Mouse (Mus musculus): ENCODE results near the gene Mcur1. TPM values are rescaled to one million over a fixed set of nuclear protein-coding genes. Genes with fewer than 3 reads are reported as not detected.
A peak's percentile ranks its signal among the peaks of the same experiment; 100 is the strongest.

The Mcur1 gene
- polyA plus RNA-seq, 1 experiment from 2014 or later = 11.2 TPM

GRCm38 (mm10) chr13:43558959-43559358 is 1.0 kb downstream of the Mcur1 start:
- peak overlapping the region; percentile 73 for H3K4me2 ChIP-seq (ENCODE audit: low read length)
- no peak overlapping the region for H3K9ac ChIP-seq (ENCODE audit: low read length)
- H3K4me1 ChIP-seq (replicated peaks; ENCODE audit: control insufficient read depth, insufficient read depth, low read length) = peaks cover 10% of the 10 kb centered on the region
- H3K4me3 ChIP-seq (ENCODE audit: low read depth, low read length) = peak overlapping the region; percentile 70
- no peaks in the 10 kb centered on the region for H3K9me3 ChIP-seq (ENCODE audit: control insufficient read depth, low read length)
- H3K27ac ChIP-seq (ENCODE audit: low read depth) = no peak overlapping the region
- no peak for ATAC-seq (replicated peaks; ENCODE audit: low FRiP score, low TSS enrichment, low read depth)
- H3K36me3 ChIP-seq (ENCODE audit: control insufficient read depth, insufficient read depth, low read length) = no peaks in the 10 kb centered on the region
- 23% methylated on average over 6 of the region's 6 CpGs for WGBS
- DNase-seq (ENCODE audit: low spot score) = no peak
- no peaks in the 10 kb centered on the region for H3K27me3 ChIP-seq (replicated peaks; ENCODE audit: control insufficient read depth, insufficient read depth, low read length)

- Histone ChIP-seq H3K4me1 (replicated peaks; ENCODE audit: control insufficient read depth, insufficient read depth, low read length) (peaks cover 10% of the 10 kb centered on the region), H3K9me3 (ENCODE audit: control insufficient read depth, low read length) (no peaks in the 10 kb centered on the region), H3K4me3 (ENCODE audit: low read depth, low read length) (no peak overlapping the region), H3K4me2 (ENCODE audit: low read length) (peak overlapping the region; percentile 73), H3K9ac (ENCODE audit: low read length) (no peak overlapping the region), H3K27ac (ENCODE audit: low read depth) (no peak overlapping the region), H3K27me3 (replicated peaks; ENCODE audit: control insufficient read depth, insufficient read depth, low read length) (no peaks in the 10 kb centered on the region), H3K36me3 (ENCODE audit: control insufficient read depth, insufficient read depth, low read length) (no peaks in the 10 kb centered on the region)
- WGBS = 70% methylated on average over 6 of the region's 6 CpGs
- ATAC-seq (replicated peaks; ENCODE audit: low FRiP score, low TSS enrichment, low read depth) (no peak), DNase-seq (ENCODE audit: low spot score) (no peak)
Measured at GRCm38 (mm10) chr13:43558357-43558756, 1.6 kb downstream of the Mcur1 start.

DNA sequence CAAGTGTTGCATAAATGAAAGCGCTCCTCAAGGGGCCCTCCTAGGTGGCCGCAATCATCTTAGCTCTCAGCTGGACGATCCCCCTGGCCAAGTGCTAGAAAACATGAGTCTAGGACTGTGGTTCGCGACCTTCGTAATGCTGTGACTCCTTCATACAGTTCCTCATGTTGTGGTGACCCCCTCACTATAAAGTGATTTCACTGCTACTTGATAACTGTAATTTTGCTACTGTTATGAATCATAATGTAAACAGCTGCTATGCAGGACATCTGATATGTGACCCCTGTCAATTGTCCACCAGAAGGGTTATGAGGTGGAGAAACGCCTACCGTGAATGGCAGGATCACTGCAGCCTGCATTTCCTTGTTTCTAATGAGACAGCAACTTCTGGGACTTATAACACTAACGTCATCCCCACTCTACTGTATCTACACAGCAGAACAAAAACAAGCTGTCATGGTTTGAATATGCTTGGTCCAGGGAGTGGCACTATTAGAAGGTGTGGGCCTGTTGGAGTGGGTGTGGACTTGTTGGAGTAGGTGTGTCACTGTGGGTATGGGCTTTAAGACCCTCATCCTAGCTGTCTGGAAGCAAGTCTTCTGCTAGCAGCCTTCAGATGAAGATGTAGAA is 3.0 kb downstream of the Mcur1 start:
- WGBS = 88% methylated on average over 9 of the region's 9 CpGs
- Histone ChIP-seq H3K9me3 (ENCODE audit: control insufficient read depth, low read length) (no peaks in the 10 kb centered on the region), H3K36me3 (ENCODE audit: control insufficient read depth, insufficient read depth, low read length) (no peaks in the 10 kb centered on the region; the same call in 1 of the 2 replicates), H3K4me1 (replicated peaks; ENCODE audit: control insufficient read depth, insufficient read depth, low read length) (peaks cover 10% of the 10 kb centered on the region), H3K9ac (ENCODE audit: low read length) (no peak overlapping the region), H3K27ac (ENCODE audit: low read depth) (no peak overlapping the region), H3K4me2 (ENCODE audit: low read length) (no peak overlapping the region), H3K4me3 (ENCODE audit: low read depth, low read length) (no peak overlapping the region), H3K27me3 (replicated peaks; ENCODE audit: control insufficient read depth, insufficient read depth, low read length) (no peaks in the 10 kb centered on the region)
- DNase-seq (ENCODE audit: low spot score) = no peak
- ATAC-seq (replicated peaks; ENCODE audit: low FRiP score, low TSS enrichment, low read depth) = no peak

- WGBS = 93% methylated on average over 9 of the region's 9 CpGs
- Histone ChIP-seq H3K4me1 (replicated peaks; ENCODE audit: control insufficient read depth, insufficient read depth, low read length) (peaks cover 5% of the 10 kb centered on the region), H3K27me3 (replicated peaks; ENCODE audit: control insufficient read depth, insufficient read depth, low read length) (no peaks in the 10 kb centered on the region), H3K4me2 (ENCODE audit: low read length) (no peak overlapping the region), H3K9ac (ENCODE audit: low read length) (no peak overlapping the region), H3K27ac (ENCODE audit: low read depth) (no peak overlapping the region), H3K4me3 (ENCODE audit: low read depth, low read length) (no peak overlapping the region), H3K36me3 (ENCODE audit: control insufficient read depth, insufficient read depth, low read length) (peaks cover 12% of the 10 kb centered on the region), H3K9me3 (ENCODE audit: control insufficient read depth, low read length) (0 out of 2 replicates have a peak, but pooled peaks cover under 1% of the 10 kb centered on the region)
- DNase-seq (ENCODE audit: low spot score) (no peak), ATAC-seq (replicated peaks; ENCODE audit: low FRiP score, low TSS enrichment, low read depth) (no peak)
Measured at GRCm38 (mm10) chr13:43555321-43555720, 4.7 kb downstream of the Mcur1 start.

DNA sequence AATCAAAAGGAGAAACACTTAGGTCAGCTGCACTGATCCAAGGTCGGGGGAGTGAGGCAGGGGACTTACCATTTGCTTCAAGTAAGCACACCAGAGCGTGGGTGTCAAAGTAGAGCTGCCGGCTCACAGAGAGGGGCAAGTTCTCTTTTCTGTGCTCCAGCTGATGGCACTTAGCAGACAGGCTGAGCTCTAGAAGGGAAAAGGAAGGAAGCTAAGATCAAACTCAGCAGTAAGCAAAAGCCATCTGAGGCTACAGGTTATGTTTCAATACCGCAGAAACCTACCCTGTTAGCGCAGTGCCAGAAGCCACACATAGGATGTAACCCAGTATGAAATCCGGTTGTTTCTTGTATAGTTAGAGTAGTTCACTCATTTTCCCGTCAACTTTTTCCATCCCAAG is 5.2 kb downstream of the Mcur1 start:
- Histone ChIP-seq H3K27me3 (replicated peaks; ENCODE audit: control insufficient read depth, insufficient read depth, low read length) (no peaks in the 10 kb centered on the region), H3K4me2 (ENCODE audit: low read length) (no peak overlapping the region), H3K4me1 (replicated peaks; ENCODE audit: control insufficient read depth, insufficient read depth, low read length) (peaks cover 5% of the 10 kb centered on the region), H3K36me3 (ENCODE audit: control insufficient read depth, insufficient read depth, low read length) (peaks cover 16% of the 10 kb centered on the region), H3K9ac (ENCODE audit: low read length) (no peak overlapping the region), H3K4me3 (ENCODE audit: low read depth, low read length) (no peak overlapping the region), H3K9me3 (ENCODE audit: control insufficient read depth, low read length) (0 out of 2 replicates have a peak, but pooled peaks cover 2% of the 10 kb centered on the region), H3K27ac (ENCODE audit: low read depth) (no peak overlapping the region)
- no peak for DNase-seq (ENCODE audit: low spot score)
- 79% methylated on average over 7 of the region's 7 CpGs for WGBS
- ATAC-seq (replicated peaks; ENCODE audit: low FRiP score, low TSS enrichment, low read depth) = no peak

DNA sequence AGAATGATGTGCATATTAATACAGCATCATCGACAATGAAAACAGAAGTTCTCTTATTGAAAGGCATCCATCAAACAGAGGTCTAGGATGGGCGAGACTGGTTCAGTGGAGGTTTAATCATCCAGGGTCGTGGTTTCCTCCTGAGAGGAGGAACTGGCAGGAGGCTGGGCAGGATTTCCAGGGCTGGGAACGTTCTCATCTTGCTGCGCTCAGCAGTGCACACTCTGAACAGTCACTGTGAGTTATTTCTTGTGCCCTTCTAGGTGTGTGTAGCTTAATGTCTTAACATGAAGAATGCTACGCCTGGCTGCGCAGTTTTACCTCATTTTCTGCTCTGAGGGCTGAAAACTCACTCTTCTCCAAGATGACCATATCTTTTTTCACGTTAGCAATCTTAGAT is 9.3 kb downstream of the Mcur1 start:
- 0 out of 2 replicates have a peak, but pooled peaks cover 2% of the 10 kb centered on the region for H3K9me3 ChIP-seq (ENCODE audit: control insufficient read depth, low read length)

DNA sequence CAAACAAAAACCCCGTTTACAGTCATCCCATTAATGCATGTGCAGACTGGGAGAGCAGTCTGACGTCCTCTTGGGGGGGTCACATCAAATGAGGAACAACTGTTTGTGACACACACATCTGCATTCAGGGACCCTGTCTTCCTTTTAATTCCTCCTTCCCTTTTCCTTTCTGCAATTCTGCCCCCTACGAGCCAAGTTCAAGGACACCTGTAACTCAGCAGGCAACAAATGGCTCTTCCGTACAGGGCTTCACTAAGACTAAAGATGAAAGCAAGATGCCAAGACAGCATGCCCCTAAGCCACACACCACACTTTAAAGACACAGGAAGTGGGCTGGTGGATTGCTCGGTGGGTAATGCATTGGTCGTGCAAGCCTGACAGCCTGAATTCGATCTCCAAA is 10.1 kb downstream of the Mcur1 start:
- Histone ChIP-seq H3K9ac (ENCODE audit: low read length) (no peak overlapping the region), H3K4me3 (ENCODE audit: low read depth, low read length) (no peak overlapping the region), H3K4me1 (replicated peaks; ENCODE audit: control insufficient read depth, insufficient read depth, low read length) (no peaks in the 10 kb centered on the region), H3K27me3 (replicated peaks; ENCODE audit: control insufficient read depth, insufficient read depth, low read length) (no peaks in the 10 kb centered on the region), H3K36me3 (ENCODE audit: control insufficient read depth, insufficient read depth, low read length) (peaks cover 37% of the 10 kb centered on the region), H3K9me3 (ENCODE audit: control insufficient read depth, low read length) (0 out of 2 replicates have a peak, but pooled peaks cover 2% of the 10 kb centered on the region), H3K4me2 (ENCODE audit: low read length) (no peak overlapping the region), H3K27ac (ENCODE audit: low read depth) (no peak overlapping the region)
- ATAC-seq (replicated peaks; ENCODE audit: low FRiP score, low TSS enrichment, low read depth) (no peak), DNase-seq (ENCODE audit: low spot score) (no peak)
- 90% methylated on average over 7 of the region's 7 CpGs for WGBS

More for the DNA sequence above, 9.3 kb downstream of the Mcur1 start:
- no peaks in the 10 kb centered on the region for H3K27me3 ChIP-seq (replicated peaks; ENCODE audit: control insufficient read depth, insufficient read depth, low read length)
- WGBS = 84% methylated on average over 8 of the region's 8 CpGs
- peaks cover 35% of the 10 kb centered on the region for H3K36me3 ChIP-seq (ENCODE audit: control insufficient read depth, insufficient read depth, low read length)
- no peak overlapping the region for H3K4me2 ChIP-seq (ENCODE audit: low read length)
- no peak overlapping the region for H3K9ac ChIP-seq (ENCODE audit: low read length)
- no peak overlapping the region for H3K4me3 ChIP-seq (ENCODE audit: low read depth, low read length)
- ATAC-seq (replicated peaks; ENCODE audit: low FRiP score, low TSS enrichment, low read depth) (no peak), DNase-seq (ENCODE audit: low spot score) (no peak)
- no peak overlapping the region for H3K27ac ChIP-seq (ENCODE audit: low read depth)
- H3K4me1 ChIP-seq (replicated peaks; ENCODE audit: control insufficient read depth, insufficient read depth, low read length) = no peaks in the 10 kb centered on the region

DNA sequence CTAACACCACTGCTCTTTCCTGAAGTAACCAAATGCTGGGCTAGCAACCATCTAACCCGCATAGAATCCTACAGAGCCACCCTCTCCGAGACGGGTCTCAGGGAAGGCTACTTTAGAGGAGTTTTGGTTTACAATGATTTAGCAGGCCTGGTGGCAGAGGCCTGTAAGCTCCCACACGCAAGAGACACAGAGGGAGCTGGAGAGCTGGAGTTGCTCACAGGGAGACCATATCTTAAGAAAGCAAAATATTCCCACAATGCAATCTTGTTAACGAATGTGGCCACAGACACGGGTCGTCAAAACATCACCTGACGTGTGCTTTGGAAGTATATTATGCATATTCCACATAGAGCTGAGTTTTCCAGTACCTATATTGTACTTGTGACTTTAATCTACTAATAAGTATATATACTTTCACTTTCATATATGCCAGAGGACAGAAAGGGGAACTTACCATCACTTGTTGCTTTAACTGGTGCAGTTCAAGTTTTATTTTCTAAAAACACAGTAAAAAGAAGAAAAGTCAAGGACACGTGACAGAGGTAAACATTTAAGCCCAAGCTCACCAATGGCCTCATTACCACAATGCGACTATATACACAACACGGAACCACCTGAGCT is 10.8 kb downstream of the Mcur1 start:
- Histone ChIP-seq H3K4me3 (ENCODE audit: low read depth, low read length) (no peak overlapping the region), H3K36me3 (ENCODE audit: control insufficient read depth, insufficient read depth, low read length) (peaks cover 40% of the 10 kb centered on the region), H3K9me3 (ENCODE audit: control insufficient read depth, low read length) (0 out of 2 replicates have a peak, but pooled peaks cover 2% of the 10 kb centered on the region), H3K27me3 (replicated peaks; ENCODE audit: control insufficient read depth, insufficient read depth, low read length) (no peaks in the 10 kb centered on the region), H3K4me2 (ENCODE audit: low read length) (no peak overlapping the region), H3K9ac (ENCODE audit: low read length) (no peak overlapping the region), H3K27ac (ENCODE audit: low read depth) (no peak overlapping the region), H3K4me1 (replicated peaks; ENCODE audit: control insufficient read depth, insufficient read depth, low read length) (no peaks in the 10 kb centered on the region)
- DNase-seq (ENCODE audit: low spot score) (no peak), ATAC-seq (replicated peaks; ENCODE audit: low FRiP score, low TSS enrichment, low read depth) (no peak)
- 82% methylated on average over 11 of the region's 11 CpGs for WGBS

GRCm38 (mm10) chr13:43548617-43549016 is 11.4 kb downstream of the Mcur1 start:
- H3K27me3 ChIP-seq (replicated peaks; ENCODE audit: control insufficient read depth, insufficient read depth, low read length) = no peaks in the 10 kb centered on the region
- 0 out of 2 replicates have a peak, but pooled peaks cover 2% of the 10 kb centered on the region for H3K9me3 ChIP-seq (ENCODE audit: control insufficient read depth, low read length)
- DNase-seq (ENCODE audit: low spot score) = no peak
- 78% methylated on average over 5 of the region's 5 CpGs for WGBS
- peaks cover 44% of the 10 kb centered on the region for H3K36me3 ChIP-seq (ENCODE audit: control insufficient read depth, insufficient read depth, low read length)
- no peak overlapping the region for H3K4me3 ChIP-seq (ENCODE audit: low read depth, low read length)
- no peaks in the 10 kb centered on the region for H3K4me1 ChIP-seq (replicated peaks; ENCODE audit: control insufficient read depth, insufficient read depth, low read length)
- H3K4me2 ChIP-seq (ENCODE audit: low read length) = no peak overlapping the region
- no peak overlapping the region for H3K27ac ChIP-seq (ENCODE audit: low read depth)
- no peak for ATAC-seq (replicated peaks; ENCODE audit: low FRiP score, low TSS enrichment, low read depth)
- H3K9ac ChIP-seq (ENCODE audit: low read length) = no peak overlapping the region
